Mouse (Mus musculus): ENCODE measurements at regions not wholly inside any gene's neighbourhood (a gene's known extent, or its start where the extent isn't known, plus 50 kb on each side); places are given as distances from the start of the nearest gene placed in this dataset.

GRCm38 (mm10) chr9:14175041-14175881 lies 99.6 kb upstream of the Sesn3 start:
- Histone ChIP-seq H3K4me2 (replicated peaks; ENCODE audit: low read depth, low read length) (peak overlapping the region; percentile 11), H3K27me3 (ENCODE audit: control insufficient read depth, insufficient read depth, low read length) (no peaks in the 10 kb centered on the region), H3K4me1 (ENCODE audit: control insufficient read depth, insufficient read depth, low read length) (peaks cover 37% of the 10 kb centered on the region), H3K9ac (ENCODE audit: low read depth, low read length) (no peak overlapping the region), H3K36me3 (ENCODE audit: control insufficient read depth, insufficient read depth, low read length) (no peaks in the 10 kb centered on the region), H3K9me3 (ENCODE audit: control insufficient read depth, low read length) (no peaks in the 10 kb centered on the region), H3K27ac (ENCODE audit: low read depth, low read length) (peak overlapping the region; percentile 79), H3K4me3 (ENCODE audit: low read length) (no peak overlapping the region)
- under 1% methylated on average over 11 of the region's 11 CpGs for WGBS
- ATAC-seq (ENCODE audit: low FRiP score, low TSS enrichment), result peak; percentile 80

- no peaks in the 10 kb centered on the region for H3K36me3 ChIP-seq (ENCODE audit: control insufficient read depth, insufficient read depth, low read length)
- 90% methylated on average over 1 of the region's 1 CpGs for WGBS
- H3K27me3 ChIP-seq (ENCODE audit: control insufficient read depth, insufficient read depth, low read length), result no peaks in the 10 kb centered on the region
- no peak for ATAC-seq (ENCODE audit: low FRiP score, low TSS enrichment)
- no peak overlapping the region for H3K27ac ChIP-seq (ENCODE audit: low read depth, low read length)
- H3K9me3 ChIP-seq (ENCODE audit: control insufficient read depth, low read length), result no peaks in the 10 kb centered on the region
- peaks cover 19% of the 10 kb centered on the region for H3K4me1 ChIP-seq (ENCODE audit: control insufficient read depth, insufficient read depth, low read length)
- H3K4me3 ChIP-seq (ENCODE audit: low read length), result no peak overlapping the region
- H3K9ac ChIP-seq (ENCODE audit: low read depth, low read length), result no peak overlapping the region
- no peak overlapping the region for H3K4me2 ChIP-seq (replicated peaks; ENCODE audit: low read depth, low read length)
These were observed 95.1 kb upstream of the Sesn3 start for GRCm38 (mm10) chr9:14179777-14180176.

- H3K36me3 ChIP-seq (ENCODE audit: control insufficient read depth, insufficient read depth, low read length), result no peaks in the 10 kb centered on the region
- 87% methylated on average over 4 of the region's 4 CpGs for WGBS
These were observed 90.6 kb upstream of the Sesn3 start for GRCm38 (mm10) chr9:14184261-14184660.

GRCm38 (mm10) chr9:14185681-14186080 lies 89.2 kb upstream of the Sesn3 start:
- no peak overlapping the region for H3K27ac ChIP-seq (ENCODE audit: low read depth, low read length)
- no peak overlapping the region for H3K4me2 ChIP-seq (replicated peaks; ENCODE audit: low read depth, low read length)
- 52% methylated on average over 2 of the region's 2 CpGs for WGBS
- no peaks in the 10 kb centered on the region for H3K27me3 ChIP-seq (ENCODE audit: control insufficient read depth, insufficient read depth, low read length)
- H3K9ac ChIP-seq (ENCODE audit: low read depth, low read length), result no peak overlapping the region
- H3K9me3 ChIP-seq (ENCODE audit: control insufficient read depth, low read length), result no peaks in the 10 kb centered on the region
- no peak for ATAC-seq (ENCODE audit: low FRiP score, low TSS enrichment)
- H3K36me3 ChIP-seq (ENCODE audit: control insufficient read depth, insufficient read depth, low read length), result no peaks in the 10 kb centered on the region
- H3K4me1 ChIP-seq (ENCODE audit: control insufficient read depth, insufficient read depth, low read length), result no peaks in the 10 kb centered on the region
- no peak overlapping the region for H3K4me3 ChIP-seq (ENCODE audit: low read length)

More at GRCm38 (mm10) chr9:14184261-14184660, 90.6 kb upstream of the Sesn3 start:
- Histone ChIP-seq H3K27ac (ENCODE audit: low read depth, low read length) (no peak overlapping the region), H3K4me2 (replicated peaks; ENCODE audit: low read depth, low read length) (no peak overlapping the region), H3K4me1 (ENCODE audit: control insufficient read depth, insufficient read depth, low read length) (no peaks in the 10 kb centered on the region), H3K27me3 (ENCODE audit: control insufficient read depth, insufficient read depth, low read length) (no peaks in the 10 kb centered on the region), H3K4me3 (ENCODE audit: low read length) (no peak overlapping the region), H3K9me3 (ENCODE audit: control insufficient read depth, low read length) (no peaks in the 10 kb centered on the region), H3K9ac (ENCODE audit: low read depth, low read length) (no peak overlapping the region)
- ATAC-seq (ENCODE audit: low FRiP score, low TSS enrichment), result no peak

GRCm38 (mm10) chr9:14187753-14188152 lies 87.1 kb upstream of the Sesn3 start:
- no peak overlapping the region for H3K27ac ChIP-seq (ENCODE audit: low read depth, low read length)
- H3K27me3 ChIP-seq (ENCODE audit: control insufficient read depth, insufficient read depth, low read length), result no peaks in the 10 kb centered on the region
- WGBS, result 96% methylated on average over 1 of the region's 1 CpGs
- no peak overlapping the region for H3K4me3 ChIP-seq (ENCODE audit: low read length)
- ATAC-seq (ENCODE audit: low FRiP score, low TSS enrichment), result no peak
- H3K36me3 ChIP-seq (ENCODE audit: control insufficient read depth, insufficient read depth, low read length), result no peaks in the 10 kb centered on the region
- H3K9ac ChIP-seq (ENCODE audit: low read depth, low read length), result no peak overlapping the region
- H3K4me2 ChIP-seq (replicated peaks; ENCODE audit: low read depth, low read length), result no peak overlapping the region
- H3K9me3 ChIP-seq (ENCODE audit: control insufficient read depth, low read length), result no peaks in the 10 kb centered on the region
- H3K4me1 ChIP-seq (ENCODE audit: control insufficient read depth, insufficient read depth, low read length), result no peaks in the 10 kb centered on the region

GRCm38 (mm10) chr9:14188504-14188903 lies 86.4 kb upstream of the Sesn3 start:
- no peak for ATAC-seq (ENCODE audit: low FRiP score, low TSS enrichment)
- H3K27me3 ChIP-seq (ENCODE audit: control insufficient read depth, insufficient read depth, low read length), result no peaks in the 10 kb centered on the region
- no peak overlapping the region for H3K4me3 ChIP-seq (ENCODE audit: low read length)
- H3K4me2 ChIP-seq (replicated peaks; ENCODE audit: low read depth, low read length), result no peak overlapping the region
- H3K4me1 ChIP-seq (ENCODE audit: control insufficient read depth, insufficient read depth, low read length), result no peaks in the 10 kb centered on the region
- 78% methylated on average over 2 of the region's 2 CpGs for WGBS
- no peaks in the 10 kb centered on the region for H3K36me3 ChIP-seq (ENCODE audit: control insufficient read depth, insufficient read depth, low read length)
- H3K9me3 ChIP-seq (ENCODE audit: control insufficient read depth, low read length), result no peaks in the 10 kb centered on the region
- no peak overlapping the region for H3K27ac ChIP-seq (ENCODE audit: low read depth, low read length)
- no peak overlapping the region for H3K9ac ChIP-seq (ENCODE audit: low read depth, low read length)

GRCm38 (mm10) chr9:14190660-14191059 lies 84.2 kb upstream of the Sesn3 start:
- H3K9ac ChIP-seq (ENCODE audit: low read depth, low read length), result no peak overlapping the region
- H3K27ac ChIP-seq (ENCODE audit: low read depth, low read length), result no peak overlapping the region
- H3K27me3 ChIP-seq (ENCODE audit: control insufficient read depth, insufficient read depth, low read length), result no peaks in the 10 kb centered on the region
- H3K36me3 ChIP-seq (ENCODE audit: control insufficient read depth, insufficient read depth, low read length), result no peaks in the 10 kb centered on the region
- H3K9me3 ChIP-seq (ENCODE audit: control insufficient read depth, low read length), result no peaks in the 10 kb centered on the region
- peak; percentile 50; the same call in 1 of the 2 replicates for ATAC-seq (ENCODE audit: low FRiP score, low TSS enrichment)
- no peak overlapping the region for H3K4me2 ChIP-seq (replicated peaks; ENCODE audit: low read depth, low read length)
- 21% methylated on average over 9 of the region's 9 CpGs for WGBS
- H3K4me1 ChIP-seq (ENCODE audit: control insufficient read depth, insufficient read depth, low read length), result no peaks in the 10 kb centered on the region
- H3K4me3 ChIP-seq (ENCODE audit: low read length), result no peak overlapping the region

GRCm38 (mm10) chr9:14194748-14195147 lies 80.1 kb upstream of the Sesn3 start:
- Histone ChIP-seq H3K4me1 (ENCODE audit: control insufficient read depth, insufficient read depth, low read length) (no peaks in the 10 kb centered on the region), H3K4me3 (ENCODE audit: low read length) (no peak overlapping the region), H3K36me3 (ENCODE audit: control insufficient read depth, insufficient read depth, low read length) (no peaks in the 10 kb centered on the region), H3K27ac (ENCODE audit: low read depth, low read length) (no peak overlapping the region), H3K4me2 (replicated peaks; ENCODE audit: low read depth, low read length) (no peak overlapping the region), H3K9me3 (ENCODE audit: control insufficient read depth, low read length) (no peaks in the 10 kb centered on the region), H3K9ac (ENCODE audit: low read depth, low read length) (no peak overlapping the region), H3K27me3 (ENCODE audit: control insufficient read depth, insufficient read depth, low read length) (no peaks in the 10 kb centered on the region)
- 85% methylated on average over 5 of the region's 5 CpGs for WGBS
- no peak for ATAC-seq (ENCODE audit: low FRiP score, low TSS enrichment)

- Histone ChIP-seq H3K27me3 (ENCODE audit: control insufficient read depth, insufficient read depth, low read length) (no peaks in the 10 kb centered on the region), H3K4me2 (replicated peaks; ENCODE audit: low read depth, low read length) (no peak overlapping the region), H3K9ac (ENCODE audit: low read depth, low read length) (no peak overlapping the region), H3K4me1 (ENCODE audit: control insufficient read depth, insufficient read depth, low read length) (peaks cover 6% of the 10 kb centered on the region), H3K36me3 (ENCODE audit: control insufficient read depth, insufficient read depth, low read length) (no peaks in the 10 kb centered on the region), H3K27ac (ENCODE audit: low read depth, low read length) (no peak overlapping the region), H3K9me3 (ENCODE audit: control insufficient read depth, low read length) (no peaks in the 10 kb centered on the region), H3K4me3 (ENCODE audit: low read length) (no peak overlapping the region)
- ATAC-seq (ENCODE audit: low FRiP score, low TSS enrichment), result no peak
- WGBS, result 36% methylated on average over 3 of the region's 3 CpGs
These were observed 75.8 kb upstream of the Sesn3 start for GRCm38 (mm10) chr9:14199116-14199515.

All from kidney, embryonic 14.5 days (tissue).